Mouse (Mus musculus): ENCODE measurements around the gene Eif5b.
"Not testable (repeated sequence)": the region's sequence is repeated elsewhere in the genome, so short reads cannot be mapped to it uniquely, and the experiment has no call there.

Gene Eif5b

DNA sequence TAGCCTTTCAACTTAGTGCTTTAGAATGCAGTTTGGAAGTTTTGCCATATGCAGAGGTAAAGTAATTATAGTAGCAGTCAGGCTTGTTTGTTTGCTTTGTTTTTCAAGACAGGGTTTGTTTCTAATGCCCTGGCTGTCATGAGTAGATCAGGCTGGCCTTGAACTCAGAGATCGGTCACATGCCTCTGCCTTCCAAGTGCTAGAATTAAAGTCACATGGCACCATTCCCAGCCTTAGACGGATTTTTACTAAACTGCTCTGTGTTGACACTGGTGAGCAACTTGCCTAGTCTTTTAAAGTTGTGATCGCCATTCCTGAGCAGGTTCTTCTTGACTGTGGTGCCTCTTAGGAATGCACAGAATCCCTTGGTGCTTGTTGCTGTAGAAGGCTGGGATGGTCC is 8.9 kb downstream of the Eif5b start:
- DNase-seq (ENCODE audit: low spot score) = no peak

DNA sequence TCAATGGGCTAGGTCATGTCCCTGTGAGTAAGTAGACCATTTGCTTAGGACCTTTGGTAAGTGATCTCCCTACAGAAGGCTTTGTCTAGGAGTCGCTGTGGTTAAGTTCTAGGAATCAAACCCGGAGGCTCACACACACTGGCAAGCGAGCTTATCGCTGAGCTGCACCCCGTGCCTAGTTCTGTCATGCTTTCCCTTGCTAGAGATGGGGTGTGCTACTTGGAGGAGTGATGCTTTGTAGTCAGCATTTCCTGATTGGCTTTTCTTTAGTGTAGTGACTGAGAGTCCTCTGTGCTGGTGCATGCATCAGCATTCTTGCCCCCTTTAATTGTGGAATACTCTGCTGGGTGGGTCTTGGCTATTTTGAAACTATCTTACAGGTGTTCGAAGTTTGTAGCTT is 13.8 kb downstream of the Eif5b start:
- peak; percentile 21 for DNase-seq (ENCODE audit: low spot score)

DNA sequence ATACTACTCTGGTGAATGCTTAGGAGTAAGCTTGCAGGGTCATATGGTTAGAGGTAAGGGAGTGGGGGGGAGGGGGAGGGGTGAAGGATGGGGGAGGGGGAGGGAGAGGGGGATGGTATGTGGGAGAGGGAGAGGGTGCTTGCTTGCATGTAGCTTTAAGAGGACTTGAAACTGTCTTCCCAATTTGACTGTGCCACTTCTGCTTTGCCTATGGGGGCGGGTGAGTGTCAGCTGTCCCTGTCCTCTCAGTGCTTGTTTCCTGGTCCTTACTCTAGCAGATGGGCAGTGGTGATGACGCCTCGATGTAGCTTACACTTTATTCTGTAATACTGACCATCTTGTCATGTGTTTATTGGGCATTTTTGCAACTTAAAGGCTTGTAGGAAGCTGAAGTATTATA is 14.3 kb downstream of the Eif5b start:
- DNase-seq (ENCODE audit: low spot score) = no peak

DNA sequence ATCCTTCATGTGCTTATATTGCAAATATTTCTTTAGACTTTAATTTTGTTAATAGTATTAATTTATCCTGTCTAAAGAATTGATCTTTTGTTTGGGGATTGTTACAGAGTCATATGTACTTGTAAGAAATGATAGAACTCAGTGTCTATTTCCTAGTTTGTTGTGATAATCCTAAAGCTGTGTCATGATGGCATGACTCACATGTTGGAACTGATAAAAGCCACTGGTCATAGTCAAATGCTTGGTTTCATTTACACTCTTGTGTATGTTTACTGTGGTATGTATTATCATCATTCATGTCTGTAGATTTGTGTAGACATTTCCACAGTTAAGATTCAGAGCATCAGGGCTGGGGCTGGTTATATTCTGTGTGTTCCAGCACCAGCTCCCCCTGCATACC is 14.7 kb downstream of the Eif5b start:
- DNase-seq (ENCODE audit: low spot score) = no peak

DNA sequence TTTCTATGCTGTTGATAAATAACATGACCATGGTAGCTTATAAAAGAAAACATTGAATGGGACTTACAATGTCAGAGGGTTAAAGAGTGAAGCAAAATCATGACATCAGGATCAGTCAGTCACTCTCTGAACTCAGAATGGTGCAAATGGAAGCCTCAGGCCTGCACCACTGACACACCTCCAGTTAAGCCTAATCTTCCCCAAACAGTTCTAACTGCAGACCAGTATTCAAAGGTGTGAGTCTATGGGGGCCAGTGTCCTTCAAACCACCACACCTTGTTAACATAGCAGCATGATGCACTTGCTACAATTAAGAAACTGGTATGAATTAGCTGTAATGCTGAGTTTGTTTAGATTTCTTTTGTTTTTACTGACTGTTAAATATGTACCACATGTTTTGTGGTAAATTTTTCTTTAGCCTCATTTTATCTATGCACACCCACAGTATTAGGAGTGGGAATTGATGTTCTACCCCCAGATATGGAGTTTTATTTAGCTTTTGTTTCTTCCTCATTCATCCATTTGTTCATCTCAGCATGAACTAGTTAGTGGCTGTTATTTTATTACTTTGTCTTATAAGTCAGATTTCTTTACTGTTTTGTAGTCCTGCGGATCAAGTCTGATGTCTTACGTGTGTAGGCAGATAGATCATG is 16.9 kb downstream of the Eif5b start:
- no peak for DNase-seq (ENCODE audit: low spot score)

DNA sequence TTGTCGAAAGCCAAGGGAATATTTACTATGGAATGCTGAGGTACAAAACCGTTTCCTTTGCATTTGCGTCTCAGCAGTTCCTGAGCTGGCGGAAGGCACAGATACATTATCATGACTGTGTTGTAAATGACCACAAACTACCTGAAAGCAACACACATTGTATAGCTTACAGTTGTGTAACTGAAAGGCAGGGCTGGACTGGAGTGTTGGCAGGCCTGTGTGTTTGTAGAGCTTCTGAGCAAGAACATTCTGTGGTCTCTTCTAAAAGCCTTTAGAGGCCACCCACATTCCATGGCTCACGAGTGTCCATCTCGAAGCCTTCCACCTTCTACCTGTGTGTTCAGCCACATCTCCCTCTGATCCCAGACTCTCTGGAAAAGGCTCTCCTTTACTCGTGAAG is 29.5 kb downstream of the Eif5b start:
- DNase-seq (ENCODE audit: low spot score) = no peak

DNA sequence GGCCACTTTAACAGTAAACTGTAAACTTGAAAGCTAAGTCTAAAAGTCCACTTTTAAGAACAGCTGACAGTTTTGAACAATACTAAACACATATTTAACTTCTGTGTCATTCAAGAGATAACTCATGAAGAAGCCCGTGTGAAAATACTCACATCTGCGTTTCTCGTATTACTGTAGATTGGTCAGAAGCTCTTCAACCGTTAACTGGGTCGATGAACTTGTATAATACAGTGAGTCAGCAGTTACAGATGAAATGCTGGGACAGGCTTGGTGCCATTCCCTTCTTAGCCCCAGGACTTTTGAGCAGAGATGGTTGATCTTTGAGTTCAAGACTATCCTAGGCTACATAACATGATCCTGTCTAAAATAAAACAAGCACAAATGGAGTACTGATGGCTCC is 33.6 kb downstream of the Eif5b start:
- DNase-seq (ENCODE audit: low spot score) = no peak

DNA sequence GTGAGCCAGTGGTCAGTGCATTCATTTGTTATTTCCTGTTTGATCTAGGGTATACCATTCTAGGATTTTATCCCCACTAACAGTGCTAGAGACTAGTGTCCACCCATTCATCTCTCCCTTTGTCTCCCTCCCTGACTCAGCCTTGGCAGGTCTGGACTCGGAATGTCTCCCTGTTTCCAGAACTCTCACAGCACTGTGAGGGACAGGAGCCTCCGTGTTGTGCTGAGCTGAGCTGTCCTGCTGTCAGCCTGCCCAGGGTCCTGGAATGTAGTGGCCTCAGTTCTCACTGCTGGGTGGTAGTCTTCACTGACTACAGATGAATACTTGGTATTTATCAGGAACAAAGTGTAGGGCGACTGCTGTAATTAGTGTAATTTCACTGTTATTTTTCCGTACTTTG is 37.7 kb downstream of the Eif5b start:
- no peak for DNase-seq (ENCODE audit: low spot score)

DNA sequence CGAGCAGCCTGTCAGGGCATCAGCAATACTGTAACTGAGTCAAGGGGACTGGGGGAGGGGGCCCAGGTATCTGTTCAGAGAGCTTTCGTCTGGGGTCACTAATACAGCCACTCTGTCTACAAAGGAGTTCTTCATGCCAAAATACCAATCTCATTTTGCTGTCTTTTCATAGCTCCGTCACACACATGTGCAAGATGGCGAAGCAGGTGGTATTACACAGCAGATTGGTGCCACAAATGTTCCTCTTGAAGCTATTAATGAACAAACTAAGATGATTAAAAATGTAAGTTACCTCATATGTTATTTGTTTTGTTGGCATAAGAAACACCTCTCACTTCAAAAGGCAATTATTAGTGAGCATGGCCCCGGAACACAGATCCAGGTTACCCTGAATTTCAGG is 39.6 kb downstream of the Eif5b start:
- no peak for DNase-seq (ENCODE audit: low spot score)

DNA sequence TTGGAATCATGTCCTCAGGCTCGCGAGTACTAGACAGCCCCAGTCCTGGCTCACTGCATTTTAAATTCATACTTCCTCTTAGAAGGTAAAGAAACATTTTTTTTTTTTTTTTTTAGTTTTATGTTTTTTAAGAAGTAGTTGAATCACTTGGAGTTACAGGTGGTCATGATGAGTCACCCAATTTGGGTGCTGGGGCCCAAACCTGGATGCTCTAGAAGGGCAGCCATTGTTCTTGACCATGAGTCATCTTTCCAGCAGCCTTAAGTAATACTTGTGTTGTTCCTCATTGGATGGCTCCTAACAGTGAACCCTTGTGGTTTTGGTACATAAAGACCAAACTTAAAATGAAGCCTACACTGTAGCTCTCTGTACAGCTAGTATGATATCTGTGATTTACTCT is 41.1 kb downstream of the Eif5b start:
- no peak for DNase-seq (ENCODE audit: low spot score)

DNA sequence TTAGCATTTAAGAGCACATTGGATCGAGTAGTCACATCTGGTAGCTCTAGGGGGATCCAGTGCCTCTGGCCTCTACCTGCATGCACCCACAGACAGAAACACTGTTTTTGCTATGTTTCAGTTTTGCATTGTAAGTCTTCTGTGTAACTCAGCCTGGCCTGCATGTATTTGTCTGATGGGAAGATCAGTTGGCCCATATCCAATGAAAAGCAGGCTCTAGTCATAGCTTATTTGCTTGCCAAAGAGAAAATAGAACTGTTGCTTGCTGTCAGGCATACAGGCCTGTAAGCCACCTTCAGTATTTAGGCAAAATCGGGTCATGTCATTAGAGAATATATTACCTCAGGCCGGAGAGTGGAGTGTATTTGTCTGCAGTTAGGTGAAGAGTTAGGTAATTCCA is 50.3 kb downstream of the Eif5b start:
- no peak for DNase-seq (ENCODE audit: low spot score)

DNA sequence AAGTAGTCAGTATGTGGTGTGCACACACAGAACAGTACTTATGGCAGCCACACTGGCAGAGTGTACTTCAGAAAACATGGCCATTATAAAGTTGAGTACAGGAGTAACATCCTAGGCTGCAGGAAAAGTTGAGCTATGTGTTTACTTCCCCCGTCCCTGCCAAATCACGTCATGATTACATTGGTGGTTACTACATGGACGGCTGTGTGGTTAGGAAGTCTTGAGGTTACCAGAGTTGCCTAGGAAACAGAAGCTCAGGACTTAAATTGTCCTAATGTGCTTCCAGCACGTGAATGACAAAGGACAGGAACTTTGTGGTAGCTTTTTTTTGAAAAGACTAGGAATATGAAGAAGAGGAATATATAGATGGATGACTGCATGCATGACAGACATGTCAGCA is 51.8 kb downstream of the Eif5b start:
- no peak for DNase-seq (ENCODE audit: low spot score)

DNA sequence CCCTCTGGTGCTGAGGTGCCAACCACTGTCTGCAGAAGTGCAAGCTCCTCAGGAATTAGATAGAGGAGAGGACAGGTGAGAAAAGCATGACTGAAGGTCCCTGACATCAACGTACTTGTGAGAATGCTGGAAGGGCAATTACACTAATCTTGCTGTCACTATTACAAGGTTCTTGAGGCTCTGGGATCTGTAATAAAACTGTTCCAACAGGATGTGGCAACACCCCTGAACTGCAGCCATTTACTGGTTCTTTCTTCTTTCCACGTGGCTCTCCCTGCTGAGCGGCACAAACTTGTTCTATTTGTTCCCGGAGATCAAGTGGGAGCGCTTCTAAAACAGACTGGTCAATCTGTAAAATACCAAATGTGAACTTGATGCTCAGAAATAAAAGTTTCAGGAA is 57.4 kb downstream of the Eif5b start:
- no peak for DNase-seq (ENCODE audit: low spot score)

DNA sequence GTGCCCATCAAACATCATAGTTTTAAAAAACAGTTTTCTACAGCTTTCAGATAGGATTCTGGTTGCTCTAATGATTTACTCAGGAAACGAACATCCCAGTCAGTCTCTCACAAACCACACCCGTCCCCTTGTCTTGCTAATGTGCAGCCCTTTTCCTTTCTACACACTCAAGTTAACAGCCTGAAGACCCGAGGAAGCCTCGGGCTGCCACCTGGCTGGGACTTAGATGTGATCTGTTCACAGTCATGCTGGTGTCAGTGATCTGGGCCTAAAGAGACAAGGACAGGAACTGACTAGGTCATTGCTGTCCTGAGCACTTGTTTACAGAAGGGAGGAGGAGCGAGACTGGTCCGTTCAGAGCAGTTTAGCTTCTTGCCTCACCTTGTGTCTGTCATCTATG is 60.6 kb downstream of the Eif5b start:
- no peak for DNase-seq (ENCODE audit: low spot score)

DNA sequence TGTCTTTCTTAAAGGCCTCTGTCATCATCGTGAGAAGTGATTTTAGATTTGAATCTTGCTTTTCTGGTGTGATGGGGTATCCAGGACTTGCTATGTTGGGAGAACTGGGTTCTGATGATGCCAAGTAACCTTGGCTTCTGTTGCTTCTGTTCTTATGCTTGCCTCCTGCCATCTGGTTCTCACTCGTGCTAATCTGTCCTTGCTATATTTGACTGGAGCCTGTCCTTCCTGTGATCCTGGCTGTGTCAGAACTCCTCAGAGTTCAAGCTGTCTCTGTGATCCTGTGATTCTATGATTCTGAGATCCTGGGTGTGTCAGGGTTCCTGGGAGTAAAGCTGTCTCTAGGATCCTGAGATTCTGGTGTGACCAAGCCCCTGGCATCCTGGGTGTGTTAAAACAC is 64.3 kb downstream of the Eif5b start:
- DNase-seq (ENCODE audit: low spot score) = not testable (repeated sequence)

DNA sequence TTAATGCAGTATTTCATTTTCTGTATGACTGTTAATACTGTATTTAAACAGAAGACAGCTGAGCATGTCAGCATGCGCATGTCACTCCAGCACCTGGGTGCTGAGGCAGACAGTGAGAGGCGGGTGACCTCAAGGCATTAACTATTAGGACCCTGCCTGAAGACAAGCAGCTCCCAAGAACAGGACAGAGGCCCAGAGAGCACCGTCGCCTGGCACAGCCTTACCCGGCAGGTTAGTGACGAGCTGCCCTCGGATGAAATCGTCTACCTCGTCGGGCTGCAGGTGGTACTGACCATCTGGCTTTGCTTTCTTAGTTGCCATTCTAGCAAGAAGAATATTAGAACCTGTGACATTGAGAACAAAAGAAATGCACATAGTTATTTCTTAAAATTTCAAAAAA is 69.5 kb downstream of the Eif5b start:
- DNase-seq (ENCODE audit: low spot score) = no peak

DNA sequence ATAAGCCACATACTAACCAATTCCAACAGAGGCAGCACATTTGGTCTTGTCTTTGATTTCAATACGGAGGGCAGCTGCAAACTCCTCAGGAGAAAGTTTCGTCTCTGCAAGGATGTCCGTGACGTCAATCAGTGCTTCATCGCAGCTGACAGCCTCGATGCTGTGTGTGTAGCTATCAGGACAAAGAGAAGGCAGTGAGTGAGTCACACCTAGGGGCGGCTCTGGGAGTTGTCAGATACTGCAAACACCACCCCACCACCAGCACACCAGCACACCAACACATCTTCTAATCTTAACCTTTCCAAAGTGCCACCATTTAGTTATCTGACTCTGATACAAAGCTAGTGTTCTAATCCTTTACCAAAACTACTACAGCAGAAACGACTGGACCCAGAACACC is 73.5 kb downstream of the Eif5b start:
- DNase-seq (ENCODE audit: low spot score) = no peak

DNA sequence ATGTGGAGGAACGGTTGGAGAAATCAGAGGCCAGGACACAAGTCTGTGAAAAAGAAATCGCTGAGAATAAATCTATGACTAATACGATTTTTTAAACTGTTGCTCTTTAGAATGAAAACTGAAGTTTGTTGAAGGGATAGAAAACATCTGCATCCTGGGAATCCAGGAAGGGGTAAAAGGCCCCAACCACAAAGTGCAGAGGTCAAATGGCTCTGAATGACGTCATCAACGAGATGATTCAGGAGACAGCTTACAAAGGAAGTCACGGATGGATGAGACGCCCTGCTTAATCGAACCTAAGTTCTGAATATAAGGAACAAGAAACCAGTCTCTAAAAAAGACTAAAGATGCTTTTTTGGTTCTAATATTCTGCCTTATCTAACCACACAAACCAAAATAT is 83.5 kb downstream of the Eif5b start:
- no peak for DNase-seq (ENCODE audit: low spot score)

DNA sequence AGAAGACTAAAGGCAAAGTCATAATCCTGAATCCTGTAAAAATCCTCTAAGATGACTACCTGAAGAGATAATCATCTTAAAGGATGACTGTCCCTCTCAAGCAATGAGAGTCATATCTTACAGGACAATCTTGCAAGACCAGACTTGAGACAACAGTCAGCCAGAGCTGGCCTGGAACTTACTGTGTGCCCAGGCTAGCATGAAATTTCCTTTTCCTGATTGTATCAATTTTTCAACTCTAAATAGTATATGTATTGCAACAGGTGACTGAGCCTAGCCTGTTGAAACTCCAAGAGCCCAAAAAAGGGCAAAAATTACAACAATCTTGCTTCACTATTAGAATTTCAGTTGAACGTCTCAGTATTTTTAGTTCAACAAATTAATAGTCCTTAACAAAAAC is 105.4 kb downstream of the Eif5b start:
- no peak for DNase-seq (ENCODE audit: low spot score)

DNA sequence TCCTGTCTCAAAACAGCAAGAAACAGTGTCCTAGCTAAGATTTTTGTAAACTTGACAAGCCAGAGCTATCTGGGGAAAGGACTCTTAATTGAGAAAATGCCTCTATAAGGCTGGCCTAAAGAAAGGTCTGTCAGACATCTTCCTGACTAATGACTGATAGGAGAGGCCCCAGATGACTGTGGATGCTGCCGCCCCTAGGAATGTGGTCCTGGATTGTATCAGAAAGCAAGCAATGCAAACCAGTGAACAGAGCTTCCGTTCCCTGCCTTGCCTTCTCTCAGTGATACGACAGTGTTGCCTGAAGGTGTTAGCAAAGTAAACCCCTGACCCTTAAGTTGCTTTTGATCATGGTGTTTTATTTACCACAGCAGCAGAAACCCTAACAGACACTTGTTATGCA is 106.0 kb downstream of the Eif5b start:
- DNase-seq (ENCODE audit: low spot score) = peak; percentile 57
